Mouse (Mus musculus) limb, embryonic 14.5 days (tissue): ENCODE measurements around the gene Cyp2g1. TPM values are rescaled to one million over a fixed set of nuclear protein-coding genes. Genes with fewer than 3 reads are reported as not detected.

Source experiments
- ATAC-seq: fragments of 200-750 bp; cut with Nextera tagmentation; 2 replicates; pipeline ENCODE4 v1.8.0; 2017; ENCODE audit warnings: low read depth, moderate number of reproducible peaks, moderate TSS enrichment; ENCODE audit not compliant: low FRiP score
- DNase-seq: peaks from one replicate; pipeline ENCODE4 v3.0.0-alpha.2; 2015; ENCODE audit warnings: low spot score
- H3K27ac ChIP-seq: fragments of 300-500 bp; sonication (generic); replicated peaks from 2 replicates; pipeline ENCODE4 v1.5.1; 2014; ENCODE audit warnings: low read depth, mild to moderate bottlenecking, low read length, moderate library complexity, mixed read lengths
- H3K27me3 ChIP-seq: fragments of 300-500 bp; sonication (generic); 2 replicates; pipeline ENCODE4 v1.6.1; 2014; ENCODE audit warnings: low read length, mixed read lengths; ENCODE audit not compliant: control insufficient read depth, insufficient read depth
- H3K36me3 ChIP-seq: fragments of 300-500 bp; sonication (generic); 2 replicates; pipeline ENCODE4 v1.6.1; 2014; ENCODE audit warnings: mild to moderate bottlenecking, low read length, moderate library complexity, mixed read lengths; ENCODE audit not compliant: control insufficient read depth, insufficient read depth
- H3K4me1 ChIP-seq: fragments of 300-500 bp; sonication (generic); 2 replicates; pipeline ENCODE4 v1.6.1; 2014; ENCODE audit warnings: antibody characterized with exemption, low read length, mixed read lengths; ENCODE audit not compliant: control insufficient read depth, insufficient read depth
- H3K4me2 ChIP-seq: fragments of 300-500 bp; sonication (generic); replicated peaks from 2 replicates; pipeline ENCODE4 v1.6.1; 2014; ENCODE audit warnings: low read depth, mild to moderate bottlenecking, low read length, moderate library complexity; ENCODE audit not compliant: severe bottlenecking
- H3K4me3 ChIP-seq: fragments of 300-500 bp; sonication (generic); replicated peaks from 2 replicates; pipeline ENCODE4 v1.5.1; 2014; ENCODE audit warnings: low read length
- H3K9ac ChIP-seq: fragments of 300-500 bp; sonication (generic); 2 replicates; pipeline ENCODE4 v1.6.1; 2014; ENCODE audit warnings: mild to moderate bottlenecking, low read depth, low read length, moderate library complexity; ENCODE audit not compliant: severe bottlenecking
- H3K9me3 ChIP-seq: fragments of 300-500 bp; sonication (generic); 2 replicates; pipeline ENCODE4 v1.6.1; 2016; ENCODE audit warnings: low read length; ENCODE audit not compliant: control insufficient read depth
- POLR2A ChIP-seq: fragments of 200-500 bp; IDR thresholded peaks from 2 replicates; pipeline ENCODE4 v1.8.0; 2012; ENCODE audit warnings: inconsistent platforms, mild to moderate bottlenecking, moderate library complexity, borderline replicate concordance; ENCODE audit not compliant: insufficient read depth, insufficient read length; ENCODE audit errors: extremely low read depth
- WGBS: fragments of 180-500 bp; shearing (Covaris S2); extraction: QIAGEN DNeasy Blood & Tissue Kit; methylation state at CpG from one replicate; pipeline ENCODE4 v1.1.7; 2014; 5-methylcytosine and 5-hydroxymethylcytosine counted together
- polyA plus RNA-seq, 2 experiments: library from polyadenylated mRNA; depleted of rRNA in 1 of 2; stranded (reverse) in 1 of 2; unstranded in 1 of 2; fragments of >200 nt; fragmentation: Nextera tagmentation in 1 of 2; extraction: Ambion mirVana in 1 of 2; gene quantifications; 2 replicates each; pipeline versions ENCODE4 v1.2.1 to v1.2.3; 2012 to 2014

Gene Cyp2g1
- polyA plus RNA-seq (2012; rRNA removed) (not detected in 2 replicates), polyA plus RNA-seq (2014; fragmentation: Nextera tagmentation; extraction: Ambion mirVana) (not detected in 2 replicates)

- WGBS, result 93% methylated on average over 2 of the region's 2 CpGs
- Histone ChIP-seq H3K4me3 (no peak within 1 kb of the TSS), H3K27ac (no peak within 1 kb of the TSS), H3K27me3 (no peaks in the 10 kb centered on the region), H3K9me3 (no peaks in the 10 kb centered on the region), H3K4me1 (no peaks in the 10 kb centered on the region), H3K36me3 (no peaks in the 10 kb centered on the region), H3K4me2 (no peak within 1 kb of the TSS), H3K9ac (no peak within 1 kb of the TSS)
- DNase-seq (no peak), ATAC-seq (no peak)
- no peak for TF ChIP-seq POLR2A
Observed at GRCm38 (mm10) chr7:26808592-26808991, at the start of gene Cyp2g1. Cyp2g1 (plus strand) TSS chr7:26808892.

- no peaks in the 10 kb centered on the region for H3K9me3 ChIP-seq
- H3K27me3 ChIP-seq, result no peaks in the 10 kb centered on the region
- no peak overlapping the region for H3K4me2 ChIP-seq
- no peak overlapping the region for H3K9ac ChIP-seq
- DNase-seq (no peak), ATAC-seq (no peak)
- no peak overlapping the region for H3K27ac ChIP-seq
- H3K4me1 ChIP-seq, result no peaks in the 10 kb centered on the region
- TF ChIP-seq POLR2A, result no peak
- no peak overlapping the region for H3K4me3 ChIP-seq
- H3K36me3 ChIP-seq, result no peaks in the 10 kb centered on the region
- 48% methylated on average over 1 of the region's 1 CpGs for WGBS
Observed at GRCm38 (mm10) chr7:26767084-26767483, 41.6 kb upstream of the Cyp2g1 start.

- no peaks in the 10 kb centered on the region for H3K27me3 ChIP-seq
- TF ChIP-seq POLR2A, result no peak
- H3K9me3 ChIP-seq, result no peaks in the 10 kb centered on the region
- H3K36me3 ChIP-seq, result no peaks in the 10 kb centered on the region
- no peak overlapping the region for H3K4me2 ChIP-seq
- ATAC-seq, result no peak
- H3K4me1 ChIP-seq, result no peaks in the 10 kb centered on the region
- WGBS, result 83% methylated on average over 9 of the region's 9 CpGs
- no peak overlapping the region for H3K27ac ChIP-seq
- DNase-seq, result no peak
- H3K9ac ChIP-seq, result no peak overlapping the region
- H3K4me3 ChIP-seq, result no peak overlapping the region
Observed at GRCm38 (mm10) chr7:26769881-26770470, 38.7 kb upstream of the Cyp2g1 start.

- DNase-seq (no peak), ATAC-seq (no peak)
- WGBS, result 76% methylated on average over 3 of the region's 3 CpGs
- no peak for TF ChIP-seq POLR2A
- Histone ChIP-seq H3K4me2 (no peak overlapping the region), H3K27ac (no peak overlapping the region), H3K9me3 (no peaks in the 10 kb centered on the region), H3K36me3 (no peaks in the 10 kb centered on the region), H3K4me3 (no peak overlapping the region), H3K27me3 (no peaks in the 10 kb centered on the region), H3K9ac (no peak overlapping the region), H3K4me1 (no peaks in the 10 kb centered on the region)
Observed at GRCm38 (mm10) chr7:26772866-26773586, 35.7 kb upstream of the Cyp2g1 start.

DNA sequence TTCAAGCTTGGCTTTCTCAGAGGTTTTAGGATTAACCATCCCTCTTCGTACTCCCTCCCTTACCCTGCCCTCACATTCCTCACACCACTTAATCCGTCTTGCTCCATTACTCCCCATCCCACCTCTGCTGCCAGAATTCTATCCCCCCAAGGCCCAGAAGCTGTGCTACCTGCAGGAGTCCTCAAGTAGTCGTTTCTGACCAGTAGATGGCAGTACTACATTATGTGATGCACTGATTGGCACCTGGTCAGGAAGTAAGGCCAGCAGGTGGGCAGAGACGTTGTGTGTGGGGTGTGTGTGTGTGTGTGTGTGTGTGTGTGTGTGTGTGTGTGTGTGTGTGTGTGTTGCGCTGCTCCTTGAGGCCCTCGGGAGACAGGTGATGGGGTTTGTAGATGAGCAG is 32.8 kb upstream of the Cyp2g1 start:
- ATAC-seq (no peak), DNase-seq (no peak)
- Histone ChIP-seq H3K27me3 (no peaks in the 10 kb centered on the region), H3K4me3 (no peak overlapping the region), H3K36me3 (no peaks in the 10 kb centered on the region), H3K27ac (no peak overlapping the region), H3K4me1 (no peaks in the 10 kb centered on the region), H3K4me2 (no peak overlapping the region), H3K9me3 (no peaks in the 10 kb centered on the region), H3K9ac (no peak overlapping the region)
- no peak for TF ChIP-seq POLR2A
- 10% methylated on average over 6 of the region's 6 CpGs for WGBS
